Mouse (Mus musculus): ENCODE data around the gene Haus4. TPM values are rescaled to one million over a fixed set of nuclear protein-coding genes. Genes with fewer than 3 reads are reported as not detected.

Haus4 gene
- total and polyA plus RNA-seq, 2 experiments from 2014 or later, result 21.2 to 28.9 TPM

GRCm38 (mm10) chr14:54579638-54580037 lies 25.2 kb upstream of the Haus4 start:
- H3K9ac ChIP-seq (replicated peaks; ENCODE audit: low read length), result no peak overlapping the region
- 88% methylated on average over 7 of the region's 7 CpGs for WGBS
- DNase-seq (ENCODE audit: low spot score), result no peak
- H3K27me3 ChIP-seq (ENCODE audit: insufficient read depth, low read length), result peaks cover 6% of the 10 kb centered on the region; the same call in 1 of the 2 replicates
- H3K36me3 ChIP-seq (ENCODE audit: insufficient read depth, low read length), result no peaks in the 10 kb centered on the region; the same call in 1 of the 2 replicates
- ATAC-seq, result no peak
- H3K4me1 ChIP-seq (ENCODE audit: insufficient read depth, low read length), result peaks cover 4% of the 10 kb centered on the region; the same call in 1 of the 2 replicates
- no peak overlapping the region for H3K4me2 ChIP-seq (ENCODE audit: low read depth, low read length)
- no peak for TF ChIP-seq CTCF (IDR thresholded peaks at IDR 0.05; ENCODE audit: low read depth)
- H3K9me3 ChIP-seq (ENCODE audit: low read length), result no peaks in the 10 kb centered on the region
- H3K4me3 ChIP-seq (ENCODE audit: low read length), result no peak overlapping the region
- H3K27ac ChIP-seq, result no peak overlapping the region

GRCm38 (mm10) chr14:54578063-54578462 lies 23.6 kb upstream of the Haus4 start:
- peak overlapping the region; percentile 55 for H3K9ac ChIP-seq (replicated peaks; ENCODE audit: low read length)
- H3K27me3 ChIP-seq (ENCODE audit: insufficient read depth, low read length), result peaks cover 6% of the 10 kb centered on the region; the same call in 1 of the 2 replicates
- peak overlapping the region; percentile 96 for H3K4me2 ChIP-seq (ENCODE audit: low read depth, low read length)
- WGBS, result 0% methylated on average over 10 of the region's 10 CpGs
- TF ChIP-seq CTCF (IDR thresholded peaks at IDR 0.05; ENCODE audit: low read depth), result peak; percentile 64
- DNase-seq (ENCODE audit: low spot score) (peak; percentile 46), ATAC-seq (0 out of 2 replicates have a peak, but pooled peaks have one; percentile 25)
- peaks cover 4% of the 10 kb centered on the region; the same call in 1 of the 2 replicates for H3K4me1 ChIP-seq (ENCODE audit: insufficient read depth, low read length)
- H3K27ac ChIP-seq, result peak overlapping the region; percentile 75
- no peaks in the 10 kb centered on the region for H3K9me3 ChIP-seq (ENCODE audit: low read length)
- H3K36me3 ChIP-seq (ENCODE audit: insufficient read depth, low read length), result no peaks in the 10 kb centered on the region; the same call in 1 of the 2 replicates
- H3K4me3 ChIP-seq (ENCODE audit: low read length), result peak overlapping the region; percentile 57

- DNase-seq (ENCODE audit: low spot score), result peak; percentile 90
- Histone ChIP-seq H3K36me3 (ENCODE audit: insufficient read depth, low read length) (no peaks in the 10 kb centered on the region), H3K27me3 (ENCODE audit: insufficient read depth, low read length) (peaks cover 6% of the 10 kb centered on the region; the same call in 1 of the 2 replicates), H3K4me2 (ENCODE audit: low read depth, low read length) (peak within 1 kb of the TSS; percentile 96), H3K4me1 (ENCODE audit: insufficient read depth, low read length) (peaks cover 4% of the 10 kb centered on the region; the same call in 1 of the 2 replicates), H3K4me3 (ENCODE audit: low read length) (peak within 1 kb of the TSS; percentile 57), H3K27ac (peak within 1 kb of the TSS; percentile 75), H3K9me3 (ENCODE audit: low read length) (no peaks in the 10 kb centered on the region), H3K9ac (replicated peaks; ENCODE audit: low read length) (peak within 1 kb of the TSS; percentile 55)
- peak; percentile 75 for ATAC-seq
- no peak for TF ChIP-seq CTCF (IDR thresholded peaks at IDR 0.05; ENCODE audit: low read depth)
- under 1% methylated on average over 66 of the region's 66 CpGs for WGBS
Measured at GRCm38 (mm10) chr14:54577089-54577982, 22.9 kb upstream of the Haus4 start, which contains the start of gene Ajuba. Ajuba (minus strand) TSS chr14:54577558.

GRCm38 (mm10) chr14:54576241-54577088 lies 22.0 kb upstream of the Haus4 start:
- peaks cover 4% of the 10 kb centered on the region; the same call in 1 of the 2 replicates for H3K4me1 ChIP-seq (ENCODE audit: insufficient read depth, low read length)
- ATAC-seq (0 out of 2 replicates have a peak, but pooled peaks have one; percentile 30), DNase-seq (ENCODE audit: low spot score) (no peak)
- H3K4me3 ChIP-seq (ENCODE audit: low read length), result peak overlapping the region; percentile 57
- no peaks in the 10 kb centered on the region for H3K9me3 ChIP-seq (ENCODE audit: low read length)
- H3K27me3 ChIP-seq (ENCODE audit: insufficient read depth, low read length), result peaks cover 6% of the 10 kb centered on the region; the same call in 1 of the 2 replicates
- H3K9ac ChIP-seq (replicated peaks; ENCODE audit: low read length), result peak overlapping the region; percentile 55
- TF ChIP-seq CTCF (IDR thresholded peaks at IDR 0.05; ENCODE audit: low read depth), result no peak
- no peaks in the 10 kb centered on the region for H3K36me3 ChIP-seq (ENCODE audit: insufficient read depth, low read length)
- H3K27ac ChIP-seq, result peak overlapping the region; percentile 75
- WGBS, result under 1% methylated on average over 74 of the region's 84 CpGs
- H3K4me2 ChIP-seq (ENCODE audit: low read depth, low read length), result peak overlapping the region; percentile 96

GRCm38 (mm10) chr14:54575631-54576030 lies 21.2 kb upstream of the Haus4 start:
- H3K27me3 ChIP-seq (ENCODE audit: insufficient read depth, low read length), result peaks cover 6% of the 10 kb centered on the region; the same call in 1 of the 2 replicates
- peak; percentile 29 for DNase-seq (ENCODE audit: low spot score)
- no peak for TF ChIP-seq CTCF (IDR thresholded peaks at IDR 0.05; ENCODE audit: low read depth)
- H3K9me3 ChIP-seq (ENCODE audit: low read length), result no peaks in the 10 kb centered on the region
- H3K4me3 ChIP-seq (ENCODE audit: low read length), result peak overlapping the region; percentile 57
- WGBS, result under 1% methylated on average over 39 of the region's 39 CpGs
- ATAC-seq, result no peak
- H3K4me1 ChIP-seq (ENCODE audit: insufficient read depth, low read length), result peaks cover 4% of the 10 kb centered on the region; the same call in 1 of the 2 replicates
- H3K4me2 ChIP-seq (ENCODE audit: low read depth, low read length), result peak overlapping the region; percentile 96
- no peaks in the 10 kb centered on the region for H3K36me3 ChIP-seq (ENCODE audit: insufficient read depth, low read length)
- H3K9ac ChIP-seq (replicated peaks; ENCODE audit: low read length), result peak overlapping the region; percentile 55
- H3K27ac ChIP-seq, result no peak overlapping the region

- Histone ChIP-seq H3K9me3 (ENCODE audit: low read length) (no peaks in the 10 kb centered on the region), H3K27ac (no peak overlapping the region), H3K4me2 (ENCODE audit: low read depth, low read length) (peak overlapping the region; percentile 96), H3K9ac (replicated peaks; ENCODE audit: low read length) (no peak overlapping the region), H3K4me3 (ENCODE audit: low read length) (peak overlapping the region; percentile 57), H3K4me1 (ENCODE audit: insufficient read depth, low read length) (peaks cover 4% of the 10 kb centered on the region; the same call in 1 of the 2 replicates), H3K36me3 (ENCODE audit: insufficient read depth, low read length) (no peaks in the 10 kb centered on the region), H3K27me3 (ENCODE audit: insufficient read depth, low read length) (peaks cover 6% of the 10 kb centered on the region; the same call in 1 of the 2 replicates)
- DNase-seq (ENCODE audit: low spot score), result no peak
- ATAC-seq, result no peak
- 10% methylated on average over 8 of the region's 8 CpGs for WGBS
- TF ChIP-seq CTCF (IDR thresholded peaks at IDR 0.05; ENCODE audit: low read depth), result no peak
Measured at GRCm38 (mm10) chr14:54575031-54575430, 20.6 kb upstream of the Haus4 start.
